Mouse (Mus musculus) brain, embryonic 14.5 days (tissue): ENCODE measurements around the gene Tyw3.

Experiments used
- CTCF ChIP-seq: fragments of 200-500 bp; IDR thresholded peaks from 2 replicates; pipeline ENCODE4 v1.5.1; 2012; ENCODE audit warnings: inconsistent platforms, mild to moderate bottlenecking, moderate library complexity, borderline replicate concordance; ENCODE audit not compliant: insufficient read depth, insufficient read length; ENCODE audit errors: extremely low read depth
- POLR2A ChIP-seq: fragments of 200-500 bp; IDR thresholded peaks from 2 replicates; pipeline ENCODE4 v1.6.1; 2012; ENCODE audit warnings: mild to moderate bottlenecking, inconsistent platforms, borderline replicate concordance; ENCODE audit not compliant: poor library complexity, insufficient read depth, insufficient read length, severe bottlenecking; ENCODE audit errors: extremely low read depth

DNA sequence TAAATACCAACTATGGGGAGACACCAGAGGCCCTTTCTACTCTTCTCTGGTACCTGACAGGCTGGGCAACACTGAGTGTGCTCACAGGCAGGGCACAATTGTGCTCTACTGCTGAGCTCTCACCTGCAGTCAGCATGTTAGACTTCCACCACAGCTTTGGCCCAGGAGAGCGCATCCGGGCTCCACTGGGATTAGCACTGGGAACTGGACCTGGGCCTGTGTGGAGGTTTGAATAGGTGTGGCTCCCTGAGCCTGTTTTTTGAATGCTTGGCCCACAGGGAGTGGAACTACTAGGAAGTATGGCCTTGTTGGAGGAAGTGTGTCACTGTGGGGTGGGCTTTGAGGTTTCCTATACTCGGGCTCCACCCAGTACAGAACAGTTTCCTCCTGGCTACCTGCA lies 5.3 kb downstream of the Tyw3 start:
- TF ChIP-seq CTCF (no peak), POLR2A (no peak)
